Mouse (Mus musculus) limb, embryonic 14.5 days (tissue): ENCODE results near the gene Mycl. TPM values are rescaled to one million over a fixed set of nuclear protein-coding genes. Genes with fewer than 3 reads are reported as not detected.
A peak's percentile ranks its signal among the peaks of the same experiment; 100 is the strongest.
"Not testable (repeated sequence)": the region's sequence is repeated elsewhere in the genome, so short reads cannot be mapped to it uniquely, and the experiment has no call there.

ENCODE experiments used
- ATAC-seq: fragments of 200-750 bp; cut with Nextera tagmentation; 2 replicates; pipeline ENCODE4 v1.8.0; 2017; ENCODE audit warnings: low read depth, moderate number of reproducible peaks, moderate TSS enrichment; ENCODE audit not compliant: low FRiP score
- DNase-seq: peaks from one replicate; pipeline ENCODE4 v3.0.0-alpha.2; 2015; ENCODE audit warnings: low spot score
- H3K27ac ChIP-seq: fragments of 300-500 bp; sonication (generic); replicated peaks from 2 replicates; pipeline ENCODE4 v1.5.1; 2014; ENCODE audit warnings: low read depth, mild to moderate bottlenecking, low read length, moderate library complexity, mixed read lengths
- H3K27me3 ChIP-seq: fragments of 300-500 bp; sonication (generic); 2 replicates; pipeline ENCODE4 v1.6.1; 2014; ENCODE audit warnings: low read length, mixed read lengths; ENCODE audit not compliant: control insufficient read depth, insufficient read depth
- H3K36me3 ChIP-seq: fragments of 300-500 bp; sonication (generic); 2 replicates; pipeline ENCODE4 v1.6.1; 2014; ENCODE audit warnings: mild to moderate bottlenecking, low read length, moderate library complexity, mixed read lengths; ENCODE audit not compliant: control insufficient read depth, insufficient read depth
- H3K4me1 ChIP-seq: fragments of 300-500 bp; sonication (generic); 2 replicates; pipeline ENCODE4 v1.6.1; 2014; ENCODE audit warnings: antibody characterized with exemption, low read length, mixed read lengths; ENCODE audit not compliant: control insufficient read depth, insufficient read depth
- H3K4me2 ChIP-seq: fragments of 300-500 bp; sonication (generic); replicated peaks from 2 replicates; pipeline ENCODE4 v1.6.1; 2014; ENCODE audit warnings: low read depth, mild to moderate bottlenecking, low read length, moderate library complexity; ENCODE audit not compliant: severe bottlenecking
- H3K4me3 ChIP-seq: fragments of 300-500 bp; sonication (generic); replicated peaks from 2 replicates; pipeline ENCODE4 v1.5.1; 2014; ENCODE audit warnings: low read length
- H3K9ac ChIP-seq: fragments of 300-500 bp; sonication (generic); 2 replicates; pipeline ENCODE4 v1.6.1; 2014; ENCODE audit warnings: mild to moderate bottlenecking, low read depth, low read length, moderate library complexity; ENCODE audit not compliant: severe bottlenecking
- H3K9me3 ChIP-seq: fragments of 300-500 bp; sonication (generic); 2 replicates; pipeline ENCODE4 v1.6.1; 2016; ENCODE audit warnings: low read length; ENCODE audit not compliant: control insufficient read depth
- POLR2A ChIP-seq: fragments of 200-500 bp; IDR thresholded peaks from 2 replicates; pipeline ENCODE4 v1.8.0; 2012; ENCODE audit warnings: inconsistent platforms, mild to moderate bottlenecking, moderate library complexity, borderline replicate concordance; ENCODE audit not compliant: insufficient read depth, insufficient read length; ENCODE audit errors: extremely low read depth
- WGBS: fragments of 180-500 bp; shearing (Covaris S2); extraction: QIAGEN DNeasy Blood & Tissue Kit; methylation state at CpG from one replicate; pipeline ENCODE4 v1.1.7; 2014; 5-methylcytosine and 5-hydroxymethylcytosine counted together
- polyA plus RNA-seq, 2 experiments: library from polyadenylated mRNA; depleted of rRNA in 1 of 2; stranded (reverse) in 1 of 2; unstranded in 1 of 2; fragments of >200 nt; fragmentation: Nextera tagmentation in 1 of 2; extraction: Ambion mirVana in 1 of 2; gene quantifications; 2 replicates each; pipeline versions ENCODE4 v1.2.1 to v1.2.3; 2012 to 2014

The Mycl gene
- polyA plus RNA-seq, 2 experiments: 24.6 to 39.2 TPM

DNA sequence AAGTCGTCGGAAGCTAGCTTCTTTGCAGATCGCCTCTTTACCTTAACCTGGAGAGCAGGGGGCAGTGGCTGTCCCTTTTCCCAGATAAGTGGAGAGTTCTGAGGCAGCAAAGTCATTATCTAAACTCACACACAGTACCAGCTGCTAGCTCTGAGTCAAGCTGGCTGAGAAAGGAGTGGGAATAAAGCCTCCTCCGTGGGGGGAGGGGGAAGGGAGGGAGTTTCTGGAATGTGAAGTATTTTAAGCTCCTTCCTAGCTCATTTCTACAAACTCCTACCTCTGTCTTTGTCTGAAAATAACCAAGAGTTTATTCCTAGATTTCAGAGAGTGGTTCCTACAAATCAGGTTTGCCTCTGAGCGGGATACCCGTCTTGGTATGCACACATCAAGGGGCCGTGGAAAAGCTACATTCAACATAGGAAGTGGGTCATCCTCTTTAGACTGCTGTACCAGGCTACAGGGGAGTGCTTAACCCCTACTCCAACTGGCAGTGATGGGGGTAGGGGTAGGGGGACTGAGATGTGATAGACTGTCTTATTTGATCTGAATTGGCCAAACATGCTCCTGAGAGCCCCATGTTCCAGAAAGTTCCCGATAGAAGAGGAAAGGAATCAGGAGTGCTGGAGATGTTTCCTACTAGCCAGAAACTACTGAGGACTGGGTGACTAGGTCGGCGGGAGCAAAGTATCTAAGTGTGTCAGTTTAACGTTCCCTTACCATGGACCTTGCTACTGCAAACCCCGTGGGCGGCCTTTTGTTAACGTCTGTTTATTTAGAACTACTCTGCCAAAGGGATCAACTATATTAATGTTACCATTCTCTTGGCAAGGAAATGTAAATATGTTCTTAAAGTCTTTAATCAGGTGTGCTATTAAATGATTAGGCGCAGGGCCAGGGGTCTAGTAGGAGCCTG is 9.9 kb downstream of the Mycl start:
- peak; percentile 31 for DNase-seq
- H3K9ac ChIP-seq: no peak overlapping the region
- peak; percentile 51; the same call in 1 of the 2 replicates for ATAC-seq
- peaks cover 8% of the 10 kb centered on the region; the same call in 1 of the 2 replicates for H3K4me1 ChIP-seq
- WGBS: 34% methylated on average over 15 of the region's 15 CpGs
- no peaks in the 10 kb centered on the region for H3K27me3 ChIP-seq
- no peak overlapping the region for H3K4me3 ChIP-seq
- H3K9me3 ChIP-seq: no peaks in the 10 kb centered on the region
- no peak overlapping the region for H3K27ac ChIP-seq
- H3K4me2 ChIP-seq: no peak overlapping the region
- peaks cover 17% of the 10 kb centered on the region for H3K36me3 ChIP-seq
- TF ChIP-seq POLR2A: no peak

DNA sequence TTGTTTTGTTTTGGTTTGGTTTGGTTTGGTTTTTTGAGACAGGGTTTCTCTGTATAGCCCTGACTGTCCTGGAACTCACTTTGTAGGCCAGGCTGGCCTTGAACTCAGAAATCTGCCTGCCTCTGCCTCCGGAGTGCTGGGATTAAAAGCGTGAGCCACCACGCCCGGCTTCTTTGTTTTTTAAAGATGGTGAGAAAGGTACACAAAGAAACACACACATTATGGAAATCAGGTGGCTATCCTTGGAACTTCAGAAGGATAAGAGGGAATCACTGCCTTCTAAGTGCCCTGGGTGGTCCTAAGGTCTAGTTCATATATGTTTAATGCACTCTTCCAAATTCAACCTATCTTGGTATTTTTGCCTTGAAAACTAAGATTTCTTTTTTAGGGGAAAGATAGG is 17.0 kb downstream of the Mycl start:
- not testable (repeated sequence) for H3K4me3 ChIP-seq, H3K36me3 ChIP-seq, H3K4me1 ChIP-seq, H3K4me2 ChIP-seq, ATAC-seq, H3K9me3 ChIP-seq, H3K27ac ChIP-seq, H3K27me3 ChIP-seq, H3K9ac ChIP-seq, DNase-seq
- 90% methylated on average over 4 of the region's 4 CpGs for WGBS

DNA sequence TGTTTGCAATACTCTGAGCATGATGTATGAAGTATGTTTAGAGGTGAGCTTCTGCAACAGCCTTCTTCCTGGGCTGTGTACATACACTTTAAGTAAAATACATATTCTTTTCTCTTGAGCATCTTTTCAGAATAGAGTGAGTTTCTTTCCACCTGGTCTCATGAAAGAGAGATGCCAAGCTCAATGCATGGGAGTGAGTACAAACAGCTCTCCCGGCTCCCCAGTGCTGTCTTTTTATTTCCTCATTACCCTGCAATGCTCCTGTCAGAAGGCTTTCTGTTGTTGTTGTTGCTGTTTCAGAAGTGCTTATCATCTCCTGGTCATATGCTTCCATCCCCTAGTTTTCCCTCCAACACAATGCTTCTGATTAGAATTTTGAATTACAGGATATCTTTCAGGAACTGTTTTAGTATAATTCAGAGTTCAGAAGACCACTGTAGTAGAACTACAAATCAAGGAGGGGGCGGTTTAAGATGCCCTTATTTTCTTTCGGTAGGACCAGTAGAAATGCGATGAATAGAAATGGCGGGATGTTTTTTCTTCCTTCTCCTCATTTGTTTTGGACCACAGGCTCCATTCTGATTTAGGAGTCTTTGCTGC is 18.0 kb downstream of the Mycl start:
- 65% methylated on average over 5 of the region's 5 CpGs for WGBS
- no peaks in the 10 kb centered on the region for H3K27me3 ChIP-seq
- TF ChIP-seq POLR2A: no peak
- no peak overlapping the region for H3K9ac ChIP-seq
- H3K36me3 ChIP-seq: no peaks in the 10 kb centered on the region
- no peak for DNase-seq
- H3K4me2 ChIP-seq: no peak overlapping the region
- no peak overlapping the region for H3K27ac ChIP-seq
- H3K4me3 ChIP-seq: no peak overlapping the region
- H3K4me1 ChIP-seq: peaks cover 8% of the 10 kb centered on the region; the same call in 1 of the 2 replicates
- no peak for ATAC-seq
- no peaks in the 10 kb centered on the region for H3K9me3 ChIP-seq

DNA sequence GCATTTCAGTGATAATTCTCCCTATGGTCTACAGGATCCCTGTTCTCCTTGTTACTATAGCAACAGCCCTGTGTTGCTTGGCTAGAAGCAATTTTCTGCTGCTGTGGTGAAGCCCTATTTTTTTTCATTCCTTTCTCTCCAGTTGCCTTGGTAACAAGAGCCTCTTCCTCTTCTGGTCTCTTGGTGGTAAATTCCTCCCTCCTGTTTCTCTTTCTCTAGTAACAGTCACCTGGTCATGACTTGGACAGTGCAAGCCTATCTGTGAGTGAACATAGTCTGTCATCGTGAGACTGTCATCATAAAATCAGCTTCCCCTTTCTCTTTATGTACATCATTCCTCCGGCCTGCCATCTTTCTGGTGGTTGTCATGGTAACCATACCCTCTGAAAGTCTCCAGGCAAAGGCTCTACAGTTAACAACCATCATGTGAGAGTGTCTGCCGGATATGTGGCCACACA is 18.5 kb downstream of the Mycl start:
- no peak for TF ChIP-seq POLR2A
- Histone ChIP-seq H3K4me3 (no peak overlapping the region), H3K27me3 (no peaks in the 10 kb centered on the region), H3K36me3 (no peaks in the 10 kb centered on the region), H3K4me1 (peaks cover 10% of the 10 kb centered on the region; the same call in 1 of the 2 replicates), H3K9me3 (no peaks in the 10 kb centered on the region), H3K27ac (no peak overlapping the region), H3K9ac (no peak overlapping the region), H3K4me2 (no peak overlapping the region)
- DNase-seq (peak; percentile 34), ATAC-seq (no peak)
- WGBS: 47% methylated on average over 3 of the region's 3 CpGs

DNA sequence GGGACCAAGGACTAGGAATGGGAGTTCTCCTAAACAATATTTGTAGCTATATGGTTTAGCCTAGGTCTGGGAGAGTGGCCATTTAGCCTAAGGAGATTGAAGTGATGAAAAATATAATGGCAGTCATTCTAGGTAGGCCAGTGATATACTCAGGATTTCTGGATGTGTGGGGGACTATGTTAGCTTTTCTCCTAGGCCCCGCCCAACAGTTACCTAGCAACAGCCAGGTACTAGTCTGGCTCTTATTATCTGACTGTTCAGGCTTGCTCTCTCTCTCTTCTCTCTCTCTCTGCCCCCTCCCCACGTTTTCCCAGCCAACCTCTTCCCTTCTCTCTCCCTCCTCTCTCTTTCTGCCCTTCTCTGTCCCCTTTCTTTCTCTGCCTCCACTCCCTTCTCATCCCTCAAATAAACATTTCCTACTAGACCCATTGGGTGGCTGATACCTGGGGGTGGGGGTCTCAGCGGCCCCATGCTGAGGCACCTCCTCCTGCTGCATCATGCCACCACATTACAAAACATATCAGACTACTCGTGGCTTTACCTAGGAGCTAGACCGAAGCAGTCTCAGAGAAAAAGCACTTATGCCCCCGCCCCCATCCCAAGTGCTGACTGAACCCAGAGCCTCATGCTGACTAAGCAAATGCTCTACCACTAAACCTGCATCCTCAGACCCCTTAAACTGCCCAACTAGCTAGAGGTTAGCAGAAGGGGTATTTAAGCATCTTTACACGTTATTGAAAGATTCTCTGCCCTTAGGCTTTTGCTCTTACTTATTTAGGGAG is 19.2 kb downstream of the Mycl start:
- Histone ChIP-seq H3K9ac (no peak overlapping the region), H3K4me3 (no peak overlapping the region), H3K27ac (no peak overlapping the region), H3K36me3 (no peaks in the 10 kb centered on the region), H3K4me1 (peaks cover 10% of the 10 kb centered on the region; the same call in 1 of the 2 replicates), H3K27me3 (no peaks in the 10 kb centered on the region), H3K9me3 (no peaks in the 10 kb centered on the region), H3K4me2 (no peak overlapping the region)
- TF ChIP-seq POLR2A: no peak
- ATAC-seq (no peak), DNase-seq (no peak)
- WGBS: 45% methylated on average over 7 of the region's 7 CpGs
